Mouse (Mus musculus) right cerebral cortex, postnatal 10 days (tissue): ENCODE results near the gene Dchs2.

Experiments
- DNase-seq, 2 experiments: peaks; one replicate each; pipeline ENCODE4 v3.0.0; 2021; ENCODE audit warnings: low spot score in 2 of 2

The Dchs2 gene

GRCm38 (mm10) chr3:83251899-83252298 is 124.2 kb downstream of the Dchs2 start:
- no peak for DNase-seq

- DNase-seq, result no peak
Measured at GRCm38 (mm10) chr3:83259421-83259820, 131.7 kb downstream of the Dchs2 start.

DNA sequence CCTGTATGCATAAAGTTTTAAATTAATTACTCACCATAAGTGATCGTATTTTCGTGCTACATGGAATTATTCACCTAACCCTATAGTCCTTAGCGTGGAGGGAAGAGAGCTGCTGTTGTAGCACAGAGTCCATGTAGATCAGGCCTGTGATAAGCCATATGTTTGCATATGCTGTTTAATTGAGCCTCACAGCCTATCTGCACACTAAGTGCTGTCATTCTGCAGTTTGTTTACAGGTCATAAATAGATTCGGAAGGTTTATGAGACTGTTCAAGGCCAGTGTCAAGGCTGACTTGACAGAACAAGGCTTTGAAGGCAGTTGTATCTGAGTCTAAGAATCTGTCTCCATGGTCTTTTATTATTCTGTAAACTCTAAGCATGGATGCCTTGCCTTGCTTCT is 138.3 kb downstream of the Dchs2 start:
- DNase-seq, result no peak

DNA sequence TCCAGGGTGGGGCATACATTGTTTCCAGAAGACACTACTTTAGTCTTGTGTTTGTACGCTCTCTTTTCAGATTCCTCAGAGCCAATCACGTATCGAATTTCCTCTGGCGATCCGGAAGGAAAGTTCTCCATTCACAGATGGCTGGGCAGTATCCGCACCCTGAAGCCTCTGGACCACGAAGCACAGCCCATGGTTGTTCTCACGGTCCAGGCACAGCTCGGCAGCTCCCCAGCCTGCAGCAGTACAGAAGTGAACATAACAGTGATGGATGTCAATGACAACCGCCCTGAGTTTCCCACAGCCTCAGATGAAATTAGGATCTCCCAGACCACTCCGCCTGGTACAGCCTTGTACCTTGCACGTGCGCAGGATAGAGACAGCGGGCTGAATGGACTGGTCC is 142.5 kb downstream of the Dchs2 start:
- no peak for DNase-seq

DNA sequence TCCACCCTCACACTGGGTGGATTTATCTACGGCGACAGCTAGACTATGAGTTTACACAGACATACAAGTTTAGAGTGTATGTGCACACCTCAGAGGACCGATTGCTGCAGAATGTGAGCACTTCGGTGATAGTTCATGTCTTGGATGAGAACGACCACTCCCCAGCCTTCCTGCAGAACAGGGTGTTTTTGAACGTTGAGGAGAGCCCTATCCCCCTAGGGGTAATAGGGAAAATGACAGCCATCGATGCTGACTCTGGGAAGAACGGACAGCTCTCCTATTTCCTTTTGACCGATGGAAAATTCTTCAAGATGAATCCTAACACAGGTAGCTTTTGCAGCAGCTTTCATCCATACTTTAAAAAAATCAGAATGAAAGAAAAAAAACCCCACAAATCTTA is 143.2 kb downstream of the Dchs2 start:
- no peak for DNase-seq

GRCm38 (mm10) chr3:83273555-83274244 is 146.0 kb downstream of the Dchs2 start:
- DNase-seq, result peak; percentile 79 to 85

DNA sequence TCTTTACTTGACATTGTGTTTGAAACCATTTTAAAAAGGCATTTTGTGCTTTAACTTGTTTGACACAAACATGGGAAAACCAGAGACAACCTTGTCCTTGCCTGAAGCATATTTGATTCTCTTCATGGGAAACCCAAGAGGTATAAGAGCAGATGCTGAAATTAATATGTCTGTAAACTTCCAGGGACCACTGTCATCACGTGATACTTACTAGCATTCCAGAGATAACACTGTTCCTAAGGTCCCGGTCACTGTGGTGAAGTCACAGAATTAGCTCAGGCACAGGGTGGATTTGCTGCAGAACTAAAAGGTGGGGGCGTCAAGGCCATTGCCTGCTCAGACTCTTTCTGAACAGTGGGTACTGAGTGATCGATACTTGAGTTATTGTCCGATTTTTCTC is 148.0 kb downstream of the Dchs2 start:
- no peak for DNase-seq

DNA sequence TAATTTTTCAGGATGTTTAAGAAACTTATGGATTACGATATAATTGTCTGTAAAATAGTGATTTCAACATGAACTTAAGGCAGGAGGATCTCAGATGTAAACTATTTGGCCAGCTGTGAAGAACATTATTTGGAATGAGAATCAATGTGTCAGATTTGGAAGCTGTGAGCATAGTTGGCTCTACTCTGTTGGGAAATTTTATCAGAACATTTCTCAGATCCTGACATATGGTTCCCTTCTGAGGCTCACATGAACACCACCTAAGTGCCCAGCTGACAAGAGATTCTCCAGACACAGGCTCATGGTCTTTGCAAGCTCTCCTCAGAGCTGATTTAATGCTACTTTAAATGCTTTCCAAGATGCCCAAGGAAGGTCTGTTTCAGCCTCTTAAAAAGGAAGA is 156.1 kb downstream of the Dchs2 start:
- DNase-seq, result no peak

DNA sequence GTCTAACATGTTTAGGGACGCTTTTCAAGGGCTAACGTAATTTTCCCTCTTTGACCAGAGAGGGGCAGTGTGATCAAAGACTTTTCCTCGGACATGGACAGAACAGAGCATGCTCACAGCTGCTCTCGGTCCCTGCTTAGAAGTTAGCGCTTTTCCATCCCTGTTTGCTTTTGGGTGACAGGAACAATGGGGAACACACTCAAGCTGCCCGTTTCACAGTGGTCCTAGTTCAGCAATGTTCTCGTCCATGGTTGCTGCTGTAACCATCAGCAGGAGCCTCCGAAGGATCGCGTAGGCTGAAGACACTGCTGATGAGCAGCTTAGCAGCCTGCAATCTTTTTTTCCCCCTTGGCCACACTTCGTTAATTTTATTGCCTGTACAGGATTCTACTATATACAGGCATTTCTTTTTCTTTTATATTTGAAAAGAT is 159.2 kb downstream of the Dchs2 start:
- DNase-seq, result peak; percentile 73 to 78

- no peak for DNase-seq
Measured at GRCm38 (mm10) chr3:83288118-83288840, 160.5 kb downstream of the Dchs2 start.

DNA sequence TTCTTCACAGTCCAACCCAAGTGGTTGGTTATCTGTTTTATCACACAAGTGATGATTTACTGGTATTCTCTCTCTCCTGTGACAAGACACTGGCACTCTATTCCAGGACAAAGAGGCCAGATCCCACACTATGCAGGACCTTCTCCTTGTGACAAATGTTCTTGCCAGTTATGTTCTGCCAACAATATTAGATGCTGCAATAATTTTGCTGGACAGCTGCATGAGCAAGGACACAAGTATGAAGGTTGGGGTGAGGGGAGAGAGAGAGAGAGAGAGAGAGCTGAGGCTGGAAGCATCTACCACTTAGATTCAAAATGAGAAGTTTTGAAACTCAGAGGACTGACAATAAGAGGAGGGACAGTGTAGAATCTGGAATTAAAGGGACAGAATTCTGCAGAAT is 162.7 kb downstream of the Dchs2 start:
- no peak for DNase-seq

DNA sequence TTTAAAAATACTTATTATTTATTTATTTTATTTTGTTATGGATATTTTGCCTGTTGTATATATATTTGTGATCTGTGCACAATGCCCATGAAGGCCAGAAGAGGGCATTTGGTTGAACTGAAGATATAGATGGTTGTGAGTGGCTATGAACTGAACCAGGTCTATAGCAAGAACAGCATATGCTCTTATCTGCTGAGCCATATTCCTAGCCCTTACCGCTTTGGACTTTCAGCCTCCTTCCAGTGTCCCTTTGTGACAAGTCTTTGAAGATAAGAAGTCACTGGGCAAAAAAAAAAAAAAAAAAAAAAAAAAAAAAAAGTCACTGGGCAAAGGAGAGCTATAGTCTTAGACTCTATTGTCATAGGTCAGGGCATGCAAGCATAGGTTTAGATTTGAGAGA is 163.2 kb downstream of the Dchs2 start:
- no peak for DNase-seq

- DNase-seq, result no peak
Measured at GRCm38 (mm10) chr3:83299783-83300382, 172.1 kb downstream of the Dchs2 start.

DNA sequence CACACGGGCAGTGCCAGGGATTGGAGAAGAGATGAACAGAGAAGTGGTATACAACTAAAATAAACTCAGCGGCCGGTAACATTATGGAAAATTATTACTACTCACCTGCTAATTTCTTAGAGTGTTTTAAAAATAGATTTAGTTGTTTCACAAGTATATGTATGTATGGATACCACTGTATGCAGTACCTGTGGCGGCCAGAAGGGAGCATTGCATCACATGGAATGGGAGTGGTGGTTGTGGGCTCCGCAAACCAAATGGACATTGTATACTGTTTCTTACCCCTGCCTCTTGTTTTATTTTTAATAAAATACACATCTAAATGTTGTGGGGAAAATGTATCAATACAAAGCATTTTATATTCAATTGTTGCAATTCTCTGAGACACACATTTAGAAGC is 176.1 kb downstream of the Dchs2 start:
- DNase-seq, result peak in 1 of 2 experiments; percentile 25

DNA sequence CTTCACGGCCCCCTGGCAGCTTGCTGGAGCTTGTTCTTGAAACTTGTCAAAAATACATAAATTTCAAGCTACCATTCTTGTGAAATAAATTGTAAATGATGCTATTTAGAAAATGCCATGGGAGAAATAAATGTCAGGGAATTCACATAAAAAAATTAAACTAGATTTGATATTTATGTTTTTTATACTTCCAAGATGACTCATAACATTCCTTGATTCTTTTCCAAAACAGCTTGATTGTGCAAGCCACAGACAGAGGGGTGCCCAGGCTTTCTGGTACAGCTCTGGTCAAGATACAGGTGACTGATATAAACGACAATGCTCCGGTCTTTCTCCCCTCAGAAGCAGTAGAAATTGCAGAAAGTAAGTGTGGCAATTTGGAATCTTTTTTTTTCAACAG is 218.2 kb downstream of the Dchs2 start:
- peak in 1 of 2 experiments; percentile 26 for DNase-seq

DNA sequence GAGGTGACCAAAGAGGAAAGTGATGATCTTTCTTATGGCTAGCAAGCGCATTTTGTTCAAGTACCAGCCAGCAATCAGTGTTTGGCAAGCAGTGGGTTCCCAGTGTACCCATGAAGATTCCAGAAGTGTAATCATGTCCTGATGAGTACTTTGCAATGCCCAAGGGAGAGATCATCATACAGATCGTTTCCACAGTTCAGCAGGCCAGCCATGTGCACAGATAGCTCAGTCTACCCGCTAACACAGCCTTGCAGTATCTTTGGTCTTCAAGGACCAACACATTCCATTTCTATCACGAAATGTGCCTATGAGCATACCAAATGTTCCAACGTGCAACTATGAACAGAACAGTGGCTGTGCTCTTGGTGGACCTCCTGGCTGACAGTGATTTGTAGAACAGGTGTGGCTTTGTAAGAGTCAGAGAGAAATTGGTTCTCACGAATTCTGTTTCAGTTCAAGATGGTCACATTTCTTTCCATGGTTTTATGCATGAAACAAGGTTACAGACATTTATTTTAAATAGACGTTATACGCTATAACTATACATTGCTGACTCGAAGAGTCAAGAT is 240.8 kb downstream of the Dchs2 start:
- no peak for DNase-seq

DNA sequence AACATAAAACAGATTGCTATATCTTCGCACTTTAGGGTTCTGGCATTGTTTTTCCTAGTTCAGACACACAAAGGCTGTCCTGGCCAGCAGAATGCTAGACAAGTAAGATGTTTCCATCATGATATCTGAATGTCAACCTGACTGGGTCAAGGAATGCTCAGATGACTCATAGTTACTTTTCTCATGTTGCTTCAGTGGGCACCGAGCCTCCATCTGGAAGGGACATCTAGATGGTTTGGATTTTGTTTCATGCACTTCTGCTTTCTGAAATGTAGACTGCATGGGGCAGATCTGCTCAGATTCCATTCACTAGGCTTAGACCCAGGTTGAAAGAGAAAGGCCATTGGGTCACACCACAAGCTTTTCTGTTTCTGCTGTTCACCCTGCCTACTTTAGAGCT is 242.1 kb downstream of the Dchs2 start:
- DNase-seq, result no peak

- DNase-seq, result no peak
Measured at GRCm38 (mm10) chr3:83374333-83374732, 246.6 kb downstream of the Dchs2 start.

DNA sequence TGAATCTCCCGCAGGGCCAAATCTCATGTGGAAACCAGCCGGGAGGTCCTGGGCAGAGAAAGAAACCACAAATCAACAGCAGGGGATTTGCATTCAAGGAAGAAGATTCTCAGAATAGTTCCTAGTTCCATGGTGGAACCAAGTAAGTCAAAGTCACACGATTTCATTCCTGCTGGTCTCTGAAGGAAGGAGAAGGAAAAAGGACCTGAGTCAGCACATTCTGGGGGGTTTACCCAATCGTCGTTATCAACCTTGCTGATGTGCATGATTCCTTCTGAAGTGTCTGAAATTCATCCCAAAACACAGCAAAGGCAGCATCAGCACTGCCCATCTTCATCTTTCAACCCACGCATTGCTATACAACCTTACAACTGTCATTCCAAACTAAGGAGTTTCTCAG is 249.1 kb downstream of the Dchs2 start:
- no peak for DNase-seq
